Mouse (Mus musculus) urinary bladder, postnatal 0 days (tissue): ENCODE measurements around the gene Prnp. TPM values are rescaled to one million over a fixed set of nuclear protein-coding genes. Genes with fewer than 3 reads are reported as not detected.

Source experiments
- polyA plus RNA-seq: library from polyadenylated mRNA; unstranded; fragments of >200 nt; fragmentation: Nextera tagmentation; extraction: Ambion mirVana; gene quantifications from 2 replicates; pipeline ENCODE4 v1.2.1, GENCODE M21; 2015

Gene Prnp
- polyA plus RNA-seq: 126 and 161 TPM in 2 replicates

DNA sequence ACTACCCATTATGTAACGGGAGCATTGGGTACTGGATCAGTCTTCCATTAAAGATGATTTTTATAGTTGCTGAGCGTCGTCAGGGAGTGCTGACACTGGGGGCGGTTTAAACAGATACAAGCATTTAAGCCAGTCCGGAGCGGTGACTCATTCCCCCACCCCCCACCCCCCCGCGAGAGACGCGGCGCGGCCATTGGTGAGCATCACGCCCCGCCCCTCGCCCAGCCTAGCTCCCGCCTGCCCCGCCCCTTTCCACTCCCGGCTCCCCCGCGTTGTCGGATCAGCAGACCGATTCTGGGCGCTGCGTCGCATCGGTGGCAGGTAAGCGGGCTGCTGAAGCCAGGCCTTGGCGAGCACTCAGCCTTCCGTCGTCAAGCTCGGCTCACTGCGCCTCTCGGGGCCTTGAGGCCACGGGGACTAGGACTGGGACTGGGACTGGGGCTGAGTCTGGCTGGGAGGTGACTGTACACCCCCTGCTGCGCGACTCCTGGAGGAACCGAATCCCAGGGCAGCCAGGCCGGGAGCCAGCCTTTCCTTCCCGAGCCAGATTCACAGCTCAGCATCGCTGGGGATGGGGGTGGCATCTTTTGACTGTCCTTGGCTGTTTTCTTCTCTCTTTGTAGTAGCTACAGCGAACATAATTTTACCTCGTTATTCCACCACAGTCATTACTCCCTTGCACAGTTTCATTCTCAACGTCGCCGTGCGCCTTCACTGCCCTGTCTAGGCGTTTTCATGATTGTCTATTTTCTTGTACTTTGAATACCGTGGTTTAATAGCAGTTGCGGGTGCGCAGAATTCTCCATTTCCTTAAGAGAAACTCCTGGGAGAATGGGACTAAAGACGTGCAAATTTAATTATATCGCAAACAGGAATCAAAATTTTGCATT, at the start of gene Prnp, which contains the start of gene Prn:
Prnp (plus strand) TSS at position 246 of the 890 bp plus-strand sequence.
Prn (plus strand) TSS at position 275 of the 890 bp plus-strand sequence.

DNA sequence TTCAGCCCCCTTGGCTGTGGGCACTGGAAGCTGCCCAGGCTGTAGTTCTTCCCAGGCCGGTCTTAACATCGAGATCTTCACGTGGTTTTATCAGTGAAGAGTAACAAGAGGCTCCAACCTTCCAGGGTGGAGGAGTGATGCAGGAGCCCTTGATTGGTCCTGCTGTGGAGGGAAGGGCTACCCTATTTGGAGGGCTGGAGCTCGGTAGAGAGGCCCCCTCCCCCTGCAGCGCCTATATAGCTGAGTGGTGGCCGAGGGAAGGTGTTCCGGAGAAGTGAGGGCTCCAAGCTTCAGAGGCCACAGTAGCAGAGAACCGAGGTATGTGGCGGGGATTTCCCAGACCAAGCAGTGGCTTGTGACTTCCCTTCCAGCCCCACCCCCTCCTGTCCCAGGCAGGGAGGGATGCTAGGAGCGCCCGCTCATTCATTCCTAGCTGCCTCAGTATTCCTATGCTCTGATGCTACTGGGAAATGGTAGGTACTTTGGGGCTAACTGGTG, 40.9 kb downstream of the Prnp start, which contains the start of gene Prnd:
Prnd (plus strand) TSS at position 264 of the 498 bp plus-strand sequence.

Other genes with a start within 250 kb of the Prnp start
- not detected in 2 replicates for gene Erv3, start 50.2 kb upstream of the Prnp start, polyA plus RNA-seq
- not detected in 2 replicates for gene Prn, start within 50 bp of the Prnp start, polyA plus RNA-seq
- gene Prnd, start 40.9 kb downstream of the Prnp start, polyA plus RNA-seq: 10.9 and 14.1 TPM in 2 replicates
- 13.0 and 13.6 TPM in 2 replicates for gene Rassf2, start 120.3 kb downstream of the Prnp start, polyA plus RNA-seq
- 8.1 and 8.4 TPM in 2 replicates for gene Slc23a2, start 235.2 kb downstream of the Prnp start, polyA plus RNA-seq